Mouse (Mus musculus) embryonic stem cell, embryonic (primary cell): ENCODE measurements at regions not wholly inside any gene's neighbourhood (a gene's known extent, or its start where the extent isn't known, plus 50 kb on each side); places are given as distances from the start of the nearest gene placed in this dataset.

Source experiments
- CTCF ChIA-PET, 4 experiments: fragments of 300-600 bp in 2 of 4; fragments of 350-600 bp in 2 of 4; sonication (Branson Sonifier 250); formaldehyde crosslinking; loops; one replicate each; lab custom pipeline; 2022; ENCODE audit warnings: inconsistent platforms in 2 of 4; lab: Charles Lee
- POLR2A ChIA-PET, 4 experiments: fragments of 300-600 bp in 2 of 4; fragments of 350-600 bp in 2 of 4; sonication (Branson Sonifier 250); formaldehyde crosslinking; loops; one replicate each; lab custom pipeline; 2022; ENCODE audit warnings: antibody characterized with exemption in 4 of 4, inconsistent platforms in 1 of 4; lab: Charles Lee

GRCm38 (mm10) chr2:15450092-15450831 is 76.0 kb upstream of the Malrd1 start:
- POLR2A ChIA-PET: no interaction called here

GRCm38 (mm10) chr2:15451759-15452158 is 74.5 kb upstream of the Malrd1 start:
- POLR2A ChIA-PET: no interaction called here

More at GRCm38 (mm10) chr2:15450092-15450831, 76.0 kb upstream of the Malrd1 start:
- CTCF ChIA-PET: interaction anchor here in 1 of 4 experiments (0.6 kb wide), 1 partner anchor 209 kb away, joined by 3 read pairs; no protein-coding TSS in a partner anchor

GRCm38 (mm10) chr2:15469399-15469798 is 56.9 kb upstream of the Malrd1 start:
- POLR2A ChIA-PET: no interaction called here
- CTCF ChIA-PET: no interaction called here

More at GRCm38 (mm10) chr2:15451759-15452158, 74.5 kb upstream of the Malrd1 start:
- CTCF ChIA-PET: no interaction called here
